Mouse (Mus musculus) forebrain, embryonic 10.5 days (tissue): ENCODE results near the gene Stpg2. TPM values are rescaled to one million over a fixed set of nuclear protein-coding genes. Genes with fewer than 3 reads are reported as not detected.
"Not testable (repeated sequence)": the region's sequence is repeated elsewhere in the genome, so short reads cannot be mapped to it uniquely, and the experiment has no call there.

Source experiments
- DNase-seq: peaks from one replicate; pipeline ENCODE4 v3.0.0-alpha.2; 2017; ENCODE audit warnings: low spot score; ENCODE audit errors: extremely low spot score
- H3K27ac ChIP-seq: fragments of 300-500 bp; sonication (generic); 2 replicates; pipeline ENCODE4 v1.5.1; 2016; ENCODE audit warnings: mild to moderate bottlenecking
- H3K27me3 ChIP-seq: fragments of 300-500 bp; sonication (generic); 2 replicates; pipeline ENCODE4 v1.6.1; 2016; ENCODE audit warnings: mild to moderate bottlenecking; ENCODE audit not compliant: poor library complexity, severe bottlenecking
- H3K36me3 ChIP-seq: fragments of 300-500 bp; sonication (generic); replicated peaks from 2 replicates; pipeline ENCODE4 v1.6.1; 2016; ENCODE audit warnings: mild to moderate bottlenecking, moderate library complexity
- H3K4me1 ChIP-seq: fragments of 300-500 bp; sonication (generic); 2 replicates; pipeline ENCODE4 v1.6.1; 2016
- H3K4me3 ChIP-seq: fragments of 300-500 bp; sonication (generic); 2 replicates; pipeline ENCODE4 v1.5.1; 2016; ENCODE audit warnings: mild to moderate bottlenecking, moderate library complexity
- H3K9me3 ChIP-seq: fragments of 300-500 bp; sonication (generic); 2 replicates; pipeline ENCODE4 v1.6.1; 2016; ENCODE audit warnings: mild to moderate bottlenecking, moderate library complexity
- WGBS: fragments of 180-500 bp; shearing (Covaris S2); methylation state at CpG from one replicate; pipeline ENCODE4 v1.1.7; 2016; 5-methylcytosine and 5-hydroxymethylcytosine counted together
- polyA plus RNA-seq: library from polyadenylated mRNA; unstranded; fragments of >200 nt; fragmentation: Nextera tagmentation; extraction: Ambion mirVana; gene quantifications from 2 replicates; pipeline ENCODE4 v1.2.1, GENCODE M21; 2016

Gene Stpg2
- polyA plus RNA-seq, 1 experiment from 2014 or later: 0.15 TPM

DNA sequence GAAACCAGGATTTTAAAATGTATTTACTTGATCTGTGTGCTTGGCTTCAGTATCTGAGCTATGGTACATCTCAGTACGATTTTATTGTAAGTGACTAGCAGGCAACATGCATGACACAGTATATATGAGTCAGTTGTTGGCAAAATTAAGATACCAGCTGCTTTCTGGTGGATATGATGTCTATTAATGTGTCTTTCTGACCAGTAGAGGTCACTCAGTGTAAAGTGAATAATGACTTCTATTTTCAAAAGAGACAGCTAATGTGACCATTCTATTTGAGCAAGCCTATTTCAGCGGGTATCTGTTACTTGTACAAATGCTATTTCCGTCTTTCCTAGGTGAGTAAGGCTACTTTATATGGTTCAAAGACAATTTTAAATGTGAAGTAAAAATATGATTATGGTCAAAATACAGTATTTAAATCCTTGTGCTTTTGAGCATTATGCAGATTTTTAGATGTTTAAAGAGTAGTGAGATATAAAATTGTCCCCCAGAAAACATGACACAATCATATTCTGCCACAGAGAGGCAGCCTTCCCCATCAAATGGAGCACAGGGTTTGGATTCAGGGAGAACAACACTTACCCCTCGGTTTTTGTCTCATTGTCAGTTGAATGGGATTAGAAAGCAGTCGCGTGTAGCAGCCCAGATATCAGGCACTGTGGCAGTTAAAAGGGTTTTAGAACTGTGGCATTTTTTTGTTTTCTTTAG, 303.9 kb downstream of the Stpg2 start:
- H3K27me3 ChIP-seq: no peaks in the 10 kb centered on the region
- H3K4me1 ChIP-seq: peaks cover 18% of the 10 kb centered on the region
- H3K36me3 ChIP-seq: no peaks in the 10 kb centered on the region
- no peak overlapping the region for H3K4me3 ChIP-seq
- DNase-seq: no peak
- WGBS: 45% methylated on average over 6 of the region's 6 CpGs
- no peaks in the 10 kb centered on the region for H3K9me3 ChIP-seq
- H3K27ac ChIP-seq: no peak overlapping the region

DNA sequence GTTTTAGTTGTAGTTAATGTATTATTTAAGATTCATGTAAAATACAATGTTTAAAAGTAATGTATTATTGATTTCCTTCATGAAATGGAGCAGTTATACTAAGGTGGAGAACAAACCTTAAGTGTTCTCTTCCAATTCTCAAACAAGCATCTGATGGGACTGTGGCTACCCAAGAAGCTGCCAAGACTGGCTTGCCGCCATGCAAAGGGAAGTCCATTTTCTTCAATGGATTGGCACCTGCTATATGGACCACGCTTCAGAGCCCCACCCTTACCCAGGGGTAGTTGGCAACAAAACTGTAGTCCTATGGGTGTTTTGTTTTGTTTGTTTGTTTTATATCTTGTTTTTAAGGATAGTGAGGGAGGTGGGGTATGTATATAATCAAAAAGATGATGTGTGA, 373.0 kb downstream of the Stpg2 start:
- Histone ChIP-seq H3K27me3 (no peaks in the 10 kb centered on the region), H3K4me3 (no peak overlapping the region), H3K36me3 (no peaks in the 10 kb centered on the region), H3K4me1 (no peaks in the 10 kb centered on the region), H3K9me3 (no peaks in the 10 kb centered on the region), H3K27ac (no peak overlapping the region)
- WGBS: 95% methylated on average over 2 of the region's 2 CpGs
- no peak for DNase-seq

DNA sequence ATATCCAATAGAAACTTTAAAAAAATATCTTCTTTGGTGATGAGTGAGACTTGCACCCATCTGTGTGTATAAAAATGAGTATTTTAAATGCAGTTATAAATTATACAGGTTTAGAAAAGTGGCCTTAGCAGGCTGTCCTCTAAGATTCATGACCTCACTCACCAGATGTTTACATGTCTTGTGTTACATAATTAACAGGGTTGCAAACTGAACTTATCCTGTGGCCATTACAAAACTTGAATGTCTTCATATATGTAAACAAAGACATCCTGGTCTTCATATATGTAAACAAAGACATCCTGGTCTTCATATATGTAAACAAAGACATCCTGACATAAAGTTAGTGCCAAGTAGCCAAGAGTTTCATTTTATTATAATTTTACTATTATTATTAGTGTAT, 375.8 kb downstream of the Stpg2 start:
- Histone ChIP-seq H3K4me3 (no peak overlapping the region), H3K27me3 (no peaks in the 10 kb centered on the region), H3K9me3 (no peaks in the 10 kb centered on the region), H3K36me3 (no peaks in the 10 kb centered on the region), H3K27ac (no peak overlapping the region), H3K4me1 (no peaks in the 10 kb centered on the region)
- no peak for DNase-seq

DNA sequence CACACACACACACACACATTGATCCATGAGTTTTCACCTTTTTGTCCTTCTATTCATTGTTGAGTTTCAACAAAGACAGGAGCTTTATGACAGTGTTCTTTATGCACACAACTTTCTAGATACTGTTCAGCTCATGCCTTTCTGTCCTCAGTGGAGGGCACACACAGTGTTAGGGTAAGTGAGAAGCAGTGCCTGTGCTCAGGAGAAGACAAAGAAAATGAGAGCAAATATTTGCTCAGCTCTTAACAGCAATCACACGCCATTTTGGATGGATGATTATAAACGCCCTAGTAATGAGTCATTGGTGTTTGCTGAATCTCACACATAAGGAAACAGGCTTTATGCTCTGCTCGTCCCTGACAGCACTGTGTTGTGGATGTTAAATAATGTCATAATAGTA, 394.0 kb downstream of the Stpg2 start:
- Histone ChIP-seq H3K36me3 (no peaks in the 10 kb centered on the region), H3K4me1 (no peaks in the 10 kb centered on the region), H3K27ac (no peak overlapping the region), H3K27me3 (no peaks in the 10 kb centered on the region), H3K4me3 (no peak overlapping the region), H3K9me3 (no peaks in the 10 kb centered on the region)
- DNase-seq: no peak
- WGBS: 84% methylated on average over 3 of the region's 3 CpGs

DNA sequence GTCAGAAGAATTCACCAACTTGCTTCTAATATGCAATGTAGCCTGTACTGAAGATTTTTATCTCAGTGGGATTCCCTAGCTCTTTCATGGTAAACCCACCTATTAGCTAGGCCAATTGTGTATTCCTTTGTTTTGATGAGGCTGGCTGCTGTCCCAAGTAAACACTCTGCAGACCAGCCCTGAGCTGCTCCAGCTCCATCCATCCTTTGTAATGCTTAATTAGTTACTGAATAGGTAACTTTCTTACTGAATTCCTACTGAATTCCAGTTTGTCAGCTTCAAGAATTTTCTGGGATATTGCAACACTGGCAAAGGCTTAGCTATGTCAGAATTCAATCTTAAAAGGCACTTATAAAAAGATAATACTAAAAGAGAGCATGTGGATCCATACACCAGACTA, 402.8 kb downstream of the Stpg2 start:
- not testable (repeated sequence) for H3K4me3 ChIP-seq, H3K4me1 ChIP-seq, DNase-seq, H3K27ac ChIP-seq, H3K9me3 ChIP-seq, H3K36me3 ChIP-seq, H3K27me3 ChIP-seq

DNA sequence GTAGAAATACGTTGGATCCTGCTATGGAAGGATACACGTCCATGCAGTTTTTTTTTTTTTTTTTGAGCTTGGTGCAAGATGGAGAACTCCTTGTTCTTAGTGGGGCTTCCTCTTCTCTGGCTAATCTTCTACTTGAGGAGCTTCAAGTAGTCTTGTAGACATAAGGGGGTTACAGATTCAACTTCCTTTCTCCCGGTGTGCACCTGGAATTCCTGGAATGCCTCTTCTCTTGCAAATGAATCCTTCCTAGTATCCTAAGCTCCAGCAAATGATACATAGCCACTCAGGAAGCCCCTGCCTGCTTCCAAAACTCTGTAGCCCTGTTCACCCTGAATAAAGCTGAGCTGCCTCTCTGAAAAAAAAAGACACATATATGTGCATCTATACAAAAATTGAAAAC, 409.1 kb downstream of the Stpg2 start:
- H3K9me3 ChIP-seq: no peaks in the 10 kb centered on the region
- H3K27me3 ChIP-seq: no peaks in the 10 kb centered on the region
- WGBS: 70% methylated on average over 3 of the region's 3 CpGs

DNA sequence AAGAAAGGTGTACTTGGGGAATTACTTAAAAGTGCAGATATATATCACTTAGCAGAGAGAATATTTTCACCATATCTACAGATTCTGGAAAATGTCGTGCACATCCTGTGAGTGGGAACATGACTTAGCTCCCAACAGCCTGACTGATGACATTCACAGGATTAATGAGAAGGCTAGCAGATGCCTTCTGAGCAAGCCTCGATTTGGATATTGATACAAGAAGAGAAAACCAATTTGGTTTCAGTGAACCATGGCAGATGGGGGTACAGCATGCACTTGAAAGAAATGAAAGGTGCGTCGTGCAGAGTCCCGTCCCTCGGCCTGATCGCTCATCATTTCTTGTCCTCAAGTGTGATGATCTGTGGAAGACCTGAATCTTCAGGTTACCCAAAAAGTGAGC, 410.3 kb downstream of the Stpg2 start:
- no peak for DNase-seq
- Histone ChIP-seq H3K4me3 (no peak overlapping the region), H3K4me1 (no peaks in the 10 kb centered on the region), H3K36me3 (no peaks in the 10 kb centered on the region), H3K27ac (no peak overlapping the region), H3K9me3 (no peaks in the 10 kb centered on the region), H3K27me3 (no peaks in the 10 kb centered on the region)
- WGBS: 92% methylated on average over 7 of the region's 7 CpGs

More for the DNA sequence above, 409.1 kb downstream of the Stpg2 start:
- no peaks in the 10 kb centered on the region for H3K4me1 ChIP-seq
- H3K27ac ChIP-seq: no peak overlapping the region
- H3K36me3 ChIP-seq: no peaks in the 10 kb centered on the region
- DNase-seq: no peak
- H3K4me3 ChIP-seq: no peak overlapping the region

DNA sequence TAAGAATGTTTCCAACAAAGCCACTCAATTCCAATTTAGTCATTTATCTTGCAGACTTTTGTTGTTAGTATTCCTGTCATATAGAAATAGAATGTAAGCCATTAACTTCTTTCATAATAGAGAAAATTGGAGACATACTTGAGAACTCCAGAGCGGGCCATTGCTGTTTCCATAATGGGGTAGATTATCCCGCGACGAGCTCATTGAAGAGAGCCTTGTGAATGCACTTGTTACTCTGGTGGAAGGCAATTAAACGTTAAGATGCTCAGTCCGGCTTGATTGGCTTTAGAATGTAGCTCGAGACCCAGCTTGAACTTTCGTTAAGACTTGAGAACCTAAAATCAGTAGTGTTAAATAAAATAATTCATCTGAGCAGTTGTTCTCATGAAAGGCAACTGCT, 432.4 kb downstream of the Stpg2 start:
- no peak overlapping the region for H3K27ac ChIP-seq
- DNase-seq: no peak
- no peaks in the 10 kb centered on the region for H3K4me1 ChIP-seq
- H3K4me3 ChIP-seq: no peak overlapping the region
- H3K9me3 ChIP-seq: no peaks in the 10 kb centered on the region
- WGBS: 46% methylated on average over 8 of the region's 8 CpGs
- H3K27me3 ChIP-seq: no peaks in the 10 kb centered on the region
- H3K36me3 ChIP-seq: no peaks in the 10 kb centered on the region

DNA sequence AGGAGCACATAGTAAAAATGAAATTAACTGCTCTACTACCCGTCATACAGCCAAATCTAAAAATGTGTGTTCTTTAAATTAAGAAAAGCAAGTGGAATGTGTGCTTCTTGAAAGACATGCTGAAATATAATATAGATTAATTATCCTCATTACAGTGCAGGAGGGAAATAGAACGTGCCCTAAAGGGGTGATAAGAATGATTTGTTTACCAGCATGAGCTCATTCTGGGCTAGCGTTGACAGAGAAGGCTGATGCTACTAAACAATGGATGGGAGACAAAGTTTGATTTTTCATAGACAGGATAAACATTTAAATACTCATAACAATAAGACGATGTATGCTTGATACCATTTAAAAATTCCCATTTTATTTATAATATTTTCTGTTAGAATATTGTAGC, 446.0 kb downstream of the Stpg2 start:
- H3K36me3 ChIP-seq: no peaks in the 10 kb centered on the region
- no peak overlapping the region for H3K27ac ChIP-seq
- no peaks in the 10 kb centered on the region for H3K9me3 ChIP-seq
- DNase-seq: no peak
- 87% methylated on average over 4 of the region's 4 CpGs for WGBS
- no peak overlapping the region for H3K4me3 ChIP-seq
- H3K27me3 ChIP-seq: no peaks in the 10 kb centered on the region
- H3K4me1 ChIP-seq: no peaks in the 10 kb centered on the region

DNA sequence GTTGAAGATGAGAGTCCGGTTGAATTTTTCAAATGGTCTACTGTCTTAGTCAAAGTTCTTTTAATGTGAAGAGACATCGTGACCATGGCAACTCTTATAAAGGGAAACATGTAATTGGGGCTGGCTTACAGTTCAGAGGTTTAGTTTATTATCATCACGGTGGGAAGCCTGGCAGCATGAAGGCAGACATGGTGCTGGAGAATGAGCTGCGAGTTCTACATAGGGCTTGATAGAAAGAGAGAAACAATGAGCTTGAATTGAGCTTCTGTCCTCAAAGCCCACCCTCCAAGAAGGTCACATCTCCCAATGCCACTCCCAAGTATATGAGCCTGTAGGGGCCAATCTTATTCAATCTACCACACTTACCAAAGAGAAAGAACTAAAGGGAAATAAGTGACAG, 453.9 kb downstream of the Stpg2 start:
- no peak overlapping the region for H3K4me3 ChIP-seq
- no peaks in the 10 kb centered on the region for H3K36me3 ChIP-seq
- no peak overlapping the region for H3K27ac ChIP-seq
- DNase-seq: no peak
- no peaks in the 10 kb centered on the region for H3K9me3 ChIP-seq
- H3K27me3 ChIP-seq: no peaks in the 10 kb centered on the region
- WGBS: 70% methylated on average over 4 of the region's 4 CpGs
- no peaks in the 10 kb centered on the region for H3K4me1 ChIP-seq

DNA sequence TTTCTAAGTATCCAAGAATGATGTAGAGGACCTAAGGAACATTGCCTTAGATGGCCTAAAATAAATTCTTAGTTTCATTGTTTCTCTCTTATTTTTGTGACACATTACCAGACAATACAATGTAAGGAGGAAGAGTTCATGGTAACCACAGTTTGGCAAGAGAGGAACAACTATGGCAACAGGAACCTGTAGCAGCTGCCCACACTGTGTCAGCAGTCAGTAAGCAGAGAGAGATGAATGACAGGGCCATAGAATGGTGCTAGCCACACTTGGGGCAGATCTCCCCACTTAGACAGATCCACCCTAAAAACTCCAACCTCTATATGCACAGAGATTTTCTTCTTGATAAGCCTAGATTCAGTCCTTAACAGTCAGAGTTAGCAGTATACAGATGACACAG, 456.7 kb downstream of the Stpg2 start:
- Histone ChIP-seq H3K27me3 (no peaks in the 10 kb centered on the region), H3K4me3 (no peak overlapping the region), H3K27ac (no peak overlapping the region), H3K4me1 (no peaks in the 10 kb centered on the region), H3K36me3 (no peaks in the 10 kb centered on the region), H3K9me3 (no peaks in the 10 kb centered on the region)
- DNase-seq: no peak

DNA sequence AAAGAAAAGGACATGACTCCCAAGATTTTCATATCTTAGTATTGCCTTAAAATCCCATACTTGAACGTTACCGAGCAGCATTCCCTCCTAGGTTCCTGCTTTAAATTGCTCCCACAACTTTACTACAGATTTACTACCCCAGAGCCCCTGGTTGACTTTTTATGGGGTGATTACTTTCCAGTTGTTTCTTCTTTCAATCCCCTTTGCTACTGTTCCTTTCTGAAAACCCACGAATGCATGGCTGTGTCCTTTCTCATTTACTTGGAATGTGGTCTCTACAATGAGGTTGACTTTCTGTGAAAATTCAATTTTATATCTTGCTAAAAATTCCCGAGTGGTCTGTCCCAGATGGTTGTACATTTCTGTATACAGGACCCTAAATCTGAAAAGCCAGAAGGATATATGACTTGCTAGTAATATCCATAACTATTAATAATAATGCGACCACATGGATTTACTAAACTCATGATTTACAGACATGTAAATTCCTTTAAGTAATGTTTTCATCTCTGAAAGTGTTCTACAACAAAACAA, 458.3 kb downstream of the Stpg2 start:
- WGBS: 86% methylated on average over 5 of the region's 5 CpGs
- Histone ChIP-seq H3K27me3 (no peaks in the 10 kb centered on the region), H3K27ac (no peak overlapping the region), H3K9me3 (no peaks in the 10 kb centered on the region), H3K4me3 (no peak overlapping the region), H3K4me1 (no peaks in the 10 kb centered on the region), H3K36me3 (no peaks in the 10 kb centered on the region)
- DNase-seq: no peak

DNA sequence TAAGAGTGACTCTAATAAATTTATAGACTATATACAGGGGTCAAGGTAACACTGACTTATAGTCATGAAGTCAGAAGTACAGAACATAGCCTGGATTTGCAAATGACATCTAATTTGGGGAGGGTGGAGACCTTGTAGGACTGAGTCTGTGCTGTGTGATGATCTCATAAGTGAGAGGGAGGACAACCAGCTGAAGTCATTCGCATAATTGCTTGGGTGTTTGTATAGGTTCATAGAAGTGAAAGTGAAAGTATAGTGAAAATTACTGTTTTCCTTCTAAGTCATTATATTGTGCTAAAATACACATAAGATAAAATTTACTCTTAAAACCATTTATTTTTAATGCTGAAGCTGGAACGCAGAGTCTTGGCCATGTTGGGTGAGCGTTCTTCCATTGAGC, 459.6 kb downstream of the Stpg2 start:
- 92% methylated on average over 3 of the region's 3 CpGs for WGBS
- Histone ChIP-seq H3K27ac (no peak overlapping the region), H3K4me1 (no peaks in the 10 kb centered on the region), H3K4me3 (no peak overlapping the region), H3K9me3 (no peaks in the 10 kb centered on the region), H3K36me3 (no peaks in the 10 kb centered on the region), H3K27me3 (no peaks in the 10 kb centered on the region)
- no peak for DNase-seq

DNA sequence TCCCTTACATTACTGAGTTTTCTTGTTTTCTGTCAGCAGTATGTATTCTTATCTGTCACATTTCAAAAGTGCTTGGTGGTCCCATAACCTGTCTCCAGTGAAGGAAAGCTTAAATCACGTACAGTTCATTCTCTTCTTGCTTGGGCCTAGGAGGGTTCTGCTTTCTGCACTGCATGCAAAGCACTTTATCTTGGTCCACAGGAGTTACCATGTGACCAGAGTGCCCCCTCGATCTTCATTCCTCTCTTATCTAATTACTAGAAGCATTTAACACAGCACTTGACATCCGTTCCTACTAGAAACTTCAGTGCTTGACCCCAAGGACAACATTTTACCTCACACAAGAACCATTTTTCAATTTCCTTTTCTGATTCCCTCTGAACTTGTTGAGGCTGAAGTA, 470.7 kb downstream of the Stpg2 start:
- Histone ChIP-seq H3K4me1 (no peaks in the 10 kb centered on the region), H3K27me3 (no peaks in the 10 kb centered on the region), H3K4me3 (no peak overlapping the region), H3K9me3 (no peaks in the 10 kb centered on the region), H3K36me3 (no peaks in the 10 kb centered on the region), H3K27ac (no peak overlapping the region)
- DNase-seq: no peak
- WGBS: 83% methylated on average over 3 of the region's 3 CpGs
